ENCODE assay signal across 14 mouse cellular contexts in the genomic region with DNA sequence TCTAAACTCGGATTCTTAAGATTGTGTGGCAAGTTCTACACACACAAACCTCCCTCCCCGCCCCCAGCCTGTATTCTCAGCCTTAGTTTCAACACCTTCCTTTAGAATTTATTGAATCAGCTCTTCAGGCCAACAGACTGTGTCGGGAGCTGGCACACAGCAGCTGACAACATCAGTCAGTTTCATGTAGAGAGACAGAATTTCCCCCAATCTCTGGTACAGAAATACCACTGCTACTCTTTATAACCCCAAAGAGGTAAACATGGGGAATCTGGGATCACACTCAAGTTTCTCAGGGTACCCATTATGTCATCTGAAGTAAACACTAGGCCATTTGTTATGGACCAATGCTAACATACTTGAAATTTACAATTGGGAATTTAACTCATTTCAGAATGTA.
DNase-seq lines count a peak whose midpoint lies in the region; ATAC-seq lines count a peak whose summit lies in the region.
"Had no signal": no experiment of that assay in that cellular context is flagged by ENCODE, and none has a peak within 500 bp of the region (broad histone marks: within the 10 kb centered on the region; RNA-seq: fewer than 3 reads in every experiment).

No protein-coding gene starts in this region.

- no peaks in the 10 kb centered on the region for H3K36me3 ChIP-seq in neural tube, embryonic 14.5 days (ENCODE audit: control insufficient read depth, insufficient read depth, low read length)
- H3K36me3 ChIP-seq in neural tube, embryonic 15.5 days: no peaks in the 10 kb centered on the region
- no peaks in the 10 kb centered on the region for H3K36me3 ChIP-seq in intestine, embryonic 15.5 days
- H3K36me3 ChIP-seq: liver, embryonic 15.5 days; midbrain, embryonic 13.5 days; neural tube, embryonic 12.5 days had no signal

- H3K9ac ChIP-seq in neural tube, embryonic 14.5 days (replicated peaks; ENCODE audit: low read depth, low read length): no peak overlapping the region
- H3K9ac ChIP-seq in neural tube, embryonic 15.5 days (replicated peaks): no peak overlapping the region
- H3K9ac ChIP-seq in intestine, embryonic 15.5 days: no peak overlapping the region
- H3K9ac ChIP-seq: liver, embryonic 15.5 days; midbrain, embryonic 13.5 days; neural tube, embryonic 12.5 days had no signal

- 0 out of 2 replicates have a peak overlapping the region, but pooled peaks have one; percentile 35 for H3K27ac ChIP-seq in neural tube, embryonic 14.5 days (ENCODE audit: low read depth, low read length)
- no peak overlapping the region; the same call in 1 of the 2 replicates for H3K27ac ChIP-seq in neural tube, embryonic 15.5 days (replicated peaks)
- no peak overlapping the region for H3K27ac ChIP-seq in intestine, embryonic 15.5 days
- H3K27ac ChIP-seq: liver, embryonic 15.5 days; midbrain, embryonic 13.5 days; neural tube, embryonic 12.5 days had no signal

- no peaks in the 10 kb centered on the region for H3K27me3 ChIP-seq in neural tube, embryonic 14.5 days (ENCODE audit: control insufficient read depth, insufficient read depth, low read length)
- H3K27me3 ChIP-seq in neural tube, embryonic 15.5 days (replicated peaks): no peaks in the 10 kb centered on the region
- no peaks in the 10 kb centered on the region for H3K27me3 ChIP-seq in intestine, embryonic 15.5 days (replicated peaks)
- H3K27me3 ChIP-seq: liver, embryonic 15.5 days; midbrain, embryonic 13.5 days; neural tube, embryonic 12.5 days had no signal

- intact Hi-C loops in gastrocnemius, postnatal 36 days (cut with DNase I): no loop called here

- H3K4me2 ChIP-seq in neural tube, embryonic 14.5 days (ENCODE audit: low read depth, low read length): no peak overlapping the region
- no peak overlapping the region for H3K4me2 ChIP-seq in neural tube, embryonic 15.5 days
- H3K4me2 ChIP-seq in intestine, embryonic 15.5 days (replicated peaks): no peak overlapping the region
- H3K4me2 ChIP-seq: liver, embryonic 15.5 days; midbrain, embryonic 13.5 days; neural tube, embryonic 12.5 days had no signal

- DNase-seq in gastrocnemius, postnatal 10 days: peak; percentile 13
- DNase-seq in gastrocnemius, postnatal 36 days: no peak
- DNase-seq in lung, adult 18-20 months: peak; percentile 47 to 75
- DNase-seq in kidney, adult 8-10 months: no peak
- DNase-seq: adrenal gland, postnatal 10 days; cerebellum, adult 18-20 months; heart, postnatal 36 days; kidney, postnatal 14 days had no signal

- ATAC-seq in neural tube, embryonic 14.5 days (ENCODE audit: low read depth): no peak
- ATAC-seq in neural tube, embryonic 15.5 days (ENCODE audit: low FRiP score): no peak
- ATAC-seq in intestine, embryonic 15.5 days: no peak
- ATAC-seq: midbrain, embryonic 13.5 days had no signal

- H3K4me1 ChIP-seq in neural tube, embryonic 14.5 days (ENCODE audit: control insufficient read depth, insufficient read depth, low read length): peaks cover 3% of the 10 kb centered on the region; the same call in 1 of the 2 replicates
- H3K4me1 ChIP-seq in neural tube, embryonic 15.5 days: 0 out of 2 replicates have a peak, but pooled peaks cover 4% of the 10 kb centered on the region
- no peaks in the 10 kb centered on the region for H3K4me1 ChIP-seq in intestine, embryonic 15.5 days (replicated peaks)
- H3K4me1 ChIP-seq: liver, embryonic 15.5 days; midbrain, embryonic 13.5 days; neural tube, embryonic 12.5 days had no signal

- no peaks in the 10 kb centered on the region for H3K9me3 ChIP-seq in neural tube, embryonic 14.5 days (ENCODE audit: control insufficient read depth, low read length)
- H3K9me3 ChIP-seq in neural tube, embryonic 15.5 days (replicated peaks): no peaks in the 10 kb centered on the region
- H3K9me3 ChIP-seq in intestine, embryonic 15.5 days: no peaks in the 10 kb centered on the region
- H3K9me3 ChIP-seq: liver, embryonic 15.5 days; midbrain, embryonic 13.5 days; neural tube, embryonic 12.5 days had no signal

- H3K4me3 ChIP-seq in neural tube, embryonic 14.5 days (ENCODE audit: low read depth, low read length): no peak overlapping the region
- no peak overlapping the region for H3K4me3 ChIP-seq in neural tube, embryonic 15.5 days (replicated peaks)
- no peak overlapping the region for H3K4me3 ChIP-seq in intestine, embryonic 15.5 days (replicated peaks)
- H3K4me3 ChIP-seq: liver, embryonic 15.5 days; midbrain, embryonic 13.5 days; neural tube, embryonic 12.5 days had no signal

- WGBS in neural tube, embryonic 14.5 days: 62% methylated on average over 3 of the region's 3 CpGs
- 56% methylated on average over 3 of the region's 3 CpGs for WGBS in neural tube, embryonic 15.5 days
- WGBS in intestine, embryonic 15.5 days: 59% methylated on average over 3 of the region's 3 CpGs

Comparison
In these comparisons a context has a peak if more than half of its experiments do, and no peak if none do; other contexts are left out.
1. DNase-seq: peak in gastrocnemius, postnatal 10 days (single experiment) and lung, adult 18-20 months (2 of 2); none in gastrocnemius, postnatal 36 days (0 of 2) and kidney, adult 8-10 months (0 of 2).